Mouse (Mus musculus) embryonic facial prominence, embryonic 13.5 days (tissue): Measurements from ENCODE around the gene Srpx. TPM values are rescaled to one million over a fixed set of nuclear protein-coding genes. Genes with fewer than 3 reads are reported as not detected.

ENCODE experiments used
- ATAC-seq: fragments of 200-750 bp; cut with Nextera tagmentation; 2 replicates; pipeline ENCODE4 v1.8.0; 2017; ENCODE audit warnings: low read depth; ENCODE audit not compliant: insufficient number of reproducible peaks, insufficient read depth, low FRiP score, low TSS enrichment
- H3K27ac ChIP-seq: fragments of 300-500 bp; sonication (generic); 2 replicates; pipeline ENCODE4 v1.5.1; 2015; ENCODE audit warnings: moderate library complexity, mild to moderate bottlenecking, inconsistent platforms
- H3K27me3 ChIP-seq: fragments of 300-500 bp; sonication (generic); 2 replicates; pipeline ENCODE4 v1.6.1; 2015; ENCODE audit warnings: mild to moderate bottlenecking, inconsistent platforms
- H3K36me3 ChIP-seq: fragments of 300-500 bp; sonication (generic); 2 replicates; pipeline ENCODE4 v1.6.1; 2015; ENCODE audit warnings: mild to moderate bottlenecking, inconsistent platforms
- H3K4me1 ChIP-seq: fragments of 300-500 bp; sonication (generic); 2 replicates; pipeline ENCODE4 v1.6.1; 2015; ENCODE audit warnings: inconsistent platforms
- H3K4me2 ChIP-seq: fragments of 300-500 bp; sonication (generic); 2 replicates; pipeline ENCODE4 v1.6.1; 2015; ENCODE audit warnings: moderate library complexity, mild to moderate bottlenecking, inconsistent platforms
- H3K4me3 ChIP-seq: fragments of 300-500 bp; sonication (generic); 2 replicates; pipeline ENCODE4 v1.5.1; 2015; ENCODE audit warnings: mild to moderate bottlenecking, inconsistent platforms
- H3K9ac ChIP-seq: fragments of 300-500 bp; sonication (generic); 2 replicates; pipeline ENCODE4 v1.6.1; 2015; ENCODE audit warnings: mild to moderate bottlenecking, inconsistent platforms
- H3K9me3 ChIP-seq: fragments of 300-500 bp; sonication (generic); 2 replicates; pipeline ENCODE4 v1.6.1; 2016; ENCODE audit warnings: inconsistent platforms
- WGBS: fragments of 180-500 bp; shearing (Covaris S2); methylation state at CpG from one replicate; pipeline ENCODE4 v1.1.7; 2015; ENCODE audit warnings: mixed read lengths; 5-methylcytosine and 5-hydroxymethylcytosine counted together
- polyA plus RNA-seq: library from polyadenylated mRNA; unstranded; fragments of >200 nt; fragmentation: Nextera tagmentation; extraction: Ambion mirVana; gene quantifications from 2 replicates; pipeline ENCODE4 v1.2.1, GENCODE M21; 2015

Srpx gene
- polyA plus RNA-seq, 1 experiment from 2014 or later: 50.5 TPM

GRCm38 (mm10) chrX:10070689-10071088, 46.8 kb downstream of the Srpx start:
- Histone ChIP-seq H3K4me1 (no peaks in the 10 kb centered on the region), H3K36me3 (no peaks in the 10 kb centered on the region), H3K9me3 (no peaks in the 10 kb centered on the region), H3K27me3 (0 out of 2 replicates have a peak, but pooled peaks cover 4% of the 10 kb centered on the region), H3K9ac (no peak overlapping the region), H3K4me2 (no peak overlapping the region), H3K27ac (no peak overlapping the region), H3K4me3 (no peak overlapping the region)
- 28% methylated on average over 6 of the region's 6 CpGs for WGBS
- ATAC-seq: no peak

- H3K27me3 ChIP-seq: 0 out of 2 replicates have a peak, but pooled peaks cover 4% of the 10 kb centered on the region
- H3K36me3 ChIP-seq: no peaks in the 10 kb centered on the region
- no peak overlapping the region for H3K4me3 ChIP-seq
- no peaks in the 10 kb centered on the region for H3K9me3 ChIP-seq
- no peak overlapping the region for H3K27ac ChIP-seq
- WGBS: 72% methylated on average over 4 of the region's 4 CpGs
- no peaks in the 10 kb centered on the region for H3K4me1 ChIP-seq
- no peak overlapping the region for H3K9ac ChIP-seq
- ATAC-seq: no peak
- no peak overlapping the region for H3K4me2 ChIP-seq
Measured at GRCm38 (mm10) chrX:10069405-10069804, 48.1 kb downstream of the Srpx start.

GRCm38 (mm10) chrX:10063781-10064180, 53.7 kb downstream of the Srpx start:
- Histone ChIP-seq H3K27me3 (no peaks in the 10 kb centered on the region), H3K4me3 (no peak overlapping the region), H3K4me2 (no peak overlapping the region), H3K4me1 (no peaks in the 10 kb centered on the region), H3K27ac (no peak overlapping the region), H3K9me3 (no peaks in the 10 kb centered on the region), H3K9ac (no peak overlapping the region), H3K36me3 (no peaks in the 10 kb centered on the region)
- no peak for ATAC-seq
- 48% methylated on average over 1 of the region's 1 CpGs for WGBS

GRCm38 (mm10) chrX:10063361-10063760, 54.1 kb downstream of the Srpx start:
- Histone ChIP-seq H3K27ac (no peak overlapping the region), H3K36me3 (no peaks in the 10 kb centered on the region), H3K9ac (no peak overlapping the region), H3K4me1 (no peaks in the 10 kb centered on the region), H3K4me3 (no peak overlapping the region), H3K27me3 (no peaks in the 10 kb centered on the region), H3K9me3 (no peaks in the 10 kb centered on the region), H3K4me2 (no peak overlapping the region)
- no peak for ATAC-seq
- 77% methylated on average over 2 of the region's 2 CpGs for WGBS

- no peaks in the 10 kb centered on the region for H3K9me3 ChIP-seq
- no peak overlapping the region for H3K27ac ChIP-seq
- no peaks in the 10 kb centered on the region for H3K36me3 ChIP-seq
- ATAC-seq: no peak
- no peak overlapping the region for H3K9ac ChIP-seq
- 54% methylated on average over 4 of the region's 4 CpGs for WGBS
- H3K4me2 ChIP-seq: no peak overlapping the region
- H3K4me1 ChIP-seq: no peaks in the 10 kb centered on the region
- H3K4me3 ChIP-seq: no peak overlapping the region
- no peaks in the 10 kb centered on the region for H3K27me3 ChIP-seq
Measured at GRCm38 (mm10) chrX:10062201-10062600, 55.3 kb downstream of the Srpx start.

GRCm38 (mm10) chrX:10034666-10035065, 82.8 kb downstream of the Srpx start:
- no peak for ATAC-seq
- no peaks in the 10 kb centered on the region for H3K36me3 ChIP-seq
- no peaks in the 10 kb centered on the region for H3K4me1 ChIP-seq
- H3K9me3 ChIP-seq: no peaks in the 10 kb centered on the region
- H3K4me3 ChIP-seq: no peak overlapping the region
- no peak overlapping the region for H3K4me2 ChIP-seq
- no peak overlapping the region for H3K9ac ChIP-seq
- no peak overlapping the region for H3K27ac ChIP-seq
- H3K27me3 ChIP-seq: no peaks in the 10 kb centered on the region

- H3K27ac ChIP-seq: no peak overlapping the region
- H3K4me3 ChIP-seq: no peak overlapping the region
- no peaks in the 10 kb centered on the region for H3K36me3 ChIP-seq
- no peak overlapping the region for H3K9ac ChIP-seq
- H3K9me3 ChIP-seq: no peaks in the 10 kb centered on the region
- ATAC-seq: no peak
- no peaks in the 10 kb centered on the region for H3K4me1 ChIP-seq
- no peak overlapping the region for H3K4me2 ChIP-seq
- no peaks in the 10 kb centered on the region for H3K27me3 ChIP-seq
Measured at GRCm38 (mm10) chrX:10010202-10010601, 107.3 kb downstream of the Srpx start.

- H3K4me2 ChIP-seq: no peak overlapping the region
- H3K4me1 ChIP-seq: no peaks in the 10 kb centered on the region
- H3K9ac ChIP-seq: no peak overlapping the region
- no peak for ATAC-seq
- 91% methylated on average over 1 of the region's 1 CpGs for WGBS
- H3K4me3 ChIP-seq: no peak overlapping the region
- H3K27ac ChIP-seq: no peak overlapping the region
- no peaks in the 10 kb centered on the region for H3K9me3 ChIP-seq
- no peaks in the 10 kb centered on the region for H3K27me3 ChIP-seq
- no peaks in the 10 kb centered on the region for H3K36me3 ChIP-seq
Measured at GRCm38 (mm10) chrX:10007675-10008270, 109.7 kb downstream of the Srpx start.

GRCm38 (mm10) chrX:10005946-10006345, 111.6 kb downstream of the Srpx start:
- WGBS: 43% methylated on average over 1 of the region's 1 CpGs
- no peak overlapping the region for H3K9ac ChIP-seq
- no peak overlapping the region for H3K4me3 ChIP-seq
- no peaks in the 10 kb centered on the region for H3K27me3 ChIP-seq
- H3K9me3 ChIP-seq: no peaks in the 10 kb centered on the region
- no peak overlapping the region for H3K27ac ChIP-seq
- no peaks in the 10 kb centered on the region for H3K4me1 ChIP-seq
- H3K36me3 ChIP-seq: no peaks in the 10 kb centered on the region
- H3K4me2 ChIP-seq: no peak overlapping the region
- no peak for ATAC-seq

- ATAC-seq: no peak
- H3K27me3 ChIP-seq: no peaks in the 10 kb centered on the region
Measured at GRCm38 (mm10) chrX:10000718-10001117, 116.8 kb downstream of the Srpx start.

More at GRCm38 (mm10) chrX:10000718-10001117, 116.8 kb downstream of the Srpx start:
- no peak overlapping the region for H3K4me3 ChIP-seq
- no peak overlapping the region for H3K9ac ChIP-seq
- H3K27ac ChIP-seq: no peak overlapping the region
- no peaks in the 10 kb centered on the region for H3K36me3 ChIP-seq
- H3K4me1 ChIP-seq: no peaks in the 10 kb centered on the region
- H3K9me3 ChIP-seq: no peaks in the 10 kb centered on the region
- H3K4me2 ChIP-seq: no peak overlapping the region
- 55% methylated on average over 1 of the region's 1 CpGs for WGBS
